Mouse (Mus musculus): ENCODE measurements around the gene Gm10130. TPM values are rescaled to one million over a fixed set of nuclear protein-coding genes. Genes with fewer than 3 reads are reported as not detected.
"Not testable (repeated sequence)": the region's sequence is repeated elsewhere in the genome, so short reads cannot be mapped to it uniquely, and the experiment has no call there.

The Gm10130 gene
- polyA plus RNA-seq, 1 experiment, result not detected

DNA sequence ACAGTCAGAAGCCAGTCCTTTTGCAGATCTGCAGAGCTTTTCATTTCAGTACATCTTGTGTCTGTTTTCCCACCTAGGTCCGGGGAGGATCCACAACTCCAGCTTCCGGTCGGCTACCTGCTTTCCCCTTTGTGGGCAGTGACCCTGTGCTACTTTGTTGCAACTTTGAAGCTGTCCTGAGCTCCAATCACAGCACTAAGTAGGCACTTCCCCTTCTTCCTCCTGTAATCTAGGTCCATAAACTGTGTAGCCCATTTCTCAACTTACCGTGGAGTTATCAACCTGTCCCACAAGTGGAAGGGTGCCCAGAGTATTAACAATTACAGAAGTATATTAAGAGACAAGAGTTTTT is 39.4 kb downstream of the Gm10130 start:
- no peak for TF ChIP-seq GATA1 (IDR thresholded peaks at IDR 0.05; ENCODE audit: low read length)
- TF ChIP-seq TAL1 (IDR thresholded peaks at IDR 0.05; ENCODE audit: low read length), result no peak
- H3K9me3 ChIP-seq (ENCODE audit: control insufficient read depth, low read length), result no peaks in the 10 kb centered on the region
- H3K36me3 ChIP-seq (ENCODE audit: control insufficient read depth), result no peaks in the 10 kb centered on the region
- no peaks in the 10 kb centered on the region for H3K27me3 ChIP-seq (ENCODE audit: control insufficient read depth)
- H3K4me3 ChIP-seq (replicated peaks), result peak overlapping the region; percentile 64
- H3K4me1 ChIP-seq (ENCODE audit: control insufficient read depth), result peaks cover 4% of the 10 kb centered on the region

- peaks cover 11% of the 10 kb centered on the region; the same call in 1 of the 2 replicates for H3K9me3 ChIP-seq (ENCODE audit: control insufficient read depth, low read length)
- not testable (repeated sequence) for H3K27me3 ChIP-seq (ENCODE audit: control insufficient read depth); H3K4me1 ChIP-seq (ENCODE audit: control insufficient read depth); H3K4me3 ChIP-seq (replicated peaks); H3K36me3 ChIP-seq (ENCODE audit: control insufficient read depth)
These were observed 62.1 kb downstream of the Gm10130 start for GRCm38 (mm10) chr2:150385553-150386106.

- no peak for TF ChIP-seq TAL1 (IDR thresholded peaks at IDR 0.05; ENCODE audit: low read length)
These were observed 66.7 kb downstream of the Gm10130 start for GRCm38 (mm10) chr2:150390198-150390597.

DNA sequence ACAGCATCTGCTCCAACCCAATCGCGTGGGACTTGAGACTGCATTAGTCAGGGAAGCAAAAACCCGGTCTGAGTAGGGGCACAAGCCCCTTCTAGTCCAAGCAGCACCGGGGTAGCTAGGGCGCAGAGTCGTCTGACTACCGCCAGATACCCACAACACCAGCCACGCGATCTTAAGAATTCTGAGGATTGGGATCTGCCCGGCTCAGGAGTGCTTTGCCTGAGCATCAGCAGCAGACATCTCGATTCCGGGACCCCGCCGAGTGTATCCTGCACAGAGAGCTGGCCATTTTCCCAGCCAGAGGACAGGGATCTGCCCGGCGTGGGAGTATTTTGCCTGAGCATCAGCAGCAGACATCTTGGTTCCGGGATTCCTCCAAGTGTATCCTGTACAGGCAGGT is 88.6 kb downstream of the Gm10130 start:
- H3K9me3 ChIP-seq (ENCODE audit: control insufficient read depth, low read length), result peaks cover 13% of the 10 kb centered on the region
- not testable (repeated sequence) for H3K4me1 ChIP-seq (ENCODE audit: control insufficient read depth); H3K27me3 ChIP-seq (ENCODE audit: control insufficient read depth); H3K4me3 ChIP-seq (replicated peaks); H3K36me3 ChIP-seq (ENCODE audit: control insufficient read depth)

More at GRCm38 (mm10) chr2:150390198-150390597, 66.7 kb downstream of the Gm10130 start:
- Histone ChIP-seq H3K4me3 (replicated peaks) (no peak overlapping the region), H3K4me1 (ENCODE audit: control insufficient read depth) (no peaks in the 10 kb centered on the region), H3K9me3 (ENCODE audit: control insufficient read depth, low read length) (peaks cover 8% of the 10 kb centered on the region; the same call in 1 of the 2 replicates), H3K27me3 (ENCODE audit: control insufficient read depth) (no peaks in the 10 kb centered on the region), H3K36me3 (ENCODE audit: control insufficient read depth) (no peaks in the 10 kb centered on the region)

Other genes with a start within 250 kb of the Gm10130 start
- not detected in 2 replicates for gene Zfp120, start 187.0 kb upstream of the Gm10130 start, polyA plus RNA-seq (2012)
- not detected in 2 replicates for gene Gm10770, start 144.0 kb upstream of the Gm10130 start, polyA plus RNA-seq (2012)
- gene Gm14139, start 141.9 kb upstream of the Gm10130 start, polyA plus RNA-seq (2012), result not detected in 2 replicates
- not detected in 2 replicates for gene Zfp937, start 105.6 kb upstream of the Gm10130 start, polyA plus RNA-seq (2012)
- not detected in 2 replicates for gene Gm21994, start 68.1 kb upstream of the Gm10130 start, polyA plus RNA-seq (2012)
- gene Gm14124, start 66.2 kb upstream of the Gm10130 start, polyA plus RNA-seq (2012), result not detected in 2 replicates
- gene 3300002I08Rik, start 39.1 kb downstream of the Gm10130 start, polyA plus RNA-seq (2012), result not detected in 2 replicates
- not detected in 2 replicates for gene Zfp442, start 127.8 kb downstream of the Gm10130 start, polyA plus RNA-seq (2012)
- not detected in 2 replicates for gene Zfp345, start 161.4 kb downstream of the Gm10130 start, polyA plus RNA-seq (2012)
- gene Cst7, start 246.7 kb downstream of the Gm10130 start, polyA plus RNA-seq (2012), result 0.04 TPM in 1 of 2 replicates, not detected in the other

Measured in erythroblast, embryonic 14.5 days (primary cell).